Mouse (Mus musculus) heart, embryonic 11.5 days (tissue): ENCODE measurements around the gene Styx. TPM values are rescaled to one million over a fixed set of nuclear protein-coding genes. Genes with fewer than 3 reads are reported as not detected.

ENCODE experiments used
- ATAC-seq: fragments of 200-750 bp; cut with Nextera tagmentation; replicated peaks from 2 replicates; pipeline ENCODE4 v1.8.0; 2017; ENCODE audit warnings: moderate library complexity; ENCODE audit not compliant: insufficient number of reproducible peaks, low FRiP score, low TSS enrichment
- H3K27ac ChIP-seq: fragments of 300-500 bp; sonication (generic); 2 replicates; pipeline ENCODE4 v1.5.1; 2014; ENCODE audit warnings: mild to moderate bottlenecking, low read depth, low read length
- H3K27me3 ChIP-seq: fragments of 300-500 bp; sonication (generic); 2 replicates; pipeline ENCODE4 v1.6.1; 2014; ENCODE audit warnings: mild to moderate bottlenecking, low read length, mixed read lengths; ENCODE audit not compliant: control insufficient read depth, insufficient read depth
- H3K36me3 ChIP-seq: fragments of 300-500 bp; sonication (generic); 2 replicates; pipeline ENCODE4 v1.6.1; 2014; ENCODE audit warnings: mild to moderate bottlenecking, low read length, moderate library complexity, mixed read lengths; ENCODE audit not compliant: control insufficient read depth, insufficient read depth
- H3K4me1 ChIP-seq: fragments of 300-500 bp; sonication (generic); 2 replicates; pipeline ENCODE4 v1.6.1; 2014; ENCODE audit warnings: low read length; ENCODE audit not compliant: control insufficient read depth, insufficient read depth
- H3K4me2 ChIP-seq: fragments of 300-500 bp; sonication (generic); 2 replicates; pipeline ENCODE4 v1.6.1; 2014; ENCODE audit warnings: mild to moderate bottlenecking, moderate library complexity
- H3K4me3 ChIP-seq: fragments of 300-500 bp; sonication (generic); 2 replicates; pipeline ENCODE4 v1.5.1; 2014; ENCODE audit warnings: low read depth, low read length
- H3K9ac ChIP-seq: fragments of 300-500 bp; sonication (generic); 2 replicates; pipeline ENCODE4 v1.6.1; 2014; ENCODE audit warnings: mild to moderate bottlenecking, low read depth, low read length, moderate library complexity
- H3K9me3 ChIP-seq: fragments of 300-500 bp; sonication (generic); replicated peaks from 2 replicates; pipeline ENCODE4 v1.6.1; 2016; ENCODE audit warnings: low read length; ENCODE audit not compliant: control insufficient read depth
- WGBS: fragments of 180-500 bp; shearing (Covaris S2); extraction: QIAGEN DNeasy Blood & Tissue Kit; methylation state at CpG from one replicate; pipeline ENCODE4 v1.1.7; 2014; ENCODE audit not compliant: insufficient replicate concordance; 5-methylcytosine and 5-hydroxymethylcytosine counted together
- polyA plus RNA-seq: library from polyadenylated mRNA; unstranded; fragments of >200 nt; fragmentation: Nextera tagmentation; extraction: Ambion mirVana; gene quantifications from 2 replicates; pipeline ENCODE4 v1.2.1, GENCODE M21; 2014

Gene Styx
- polyA plus RNA-seq, 1 experiment from 2014 or later: 52.1 TPM

DNA sequence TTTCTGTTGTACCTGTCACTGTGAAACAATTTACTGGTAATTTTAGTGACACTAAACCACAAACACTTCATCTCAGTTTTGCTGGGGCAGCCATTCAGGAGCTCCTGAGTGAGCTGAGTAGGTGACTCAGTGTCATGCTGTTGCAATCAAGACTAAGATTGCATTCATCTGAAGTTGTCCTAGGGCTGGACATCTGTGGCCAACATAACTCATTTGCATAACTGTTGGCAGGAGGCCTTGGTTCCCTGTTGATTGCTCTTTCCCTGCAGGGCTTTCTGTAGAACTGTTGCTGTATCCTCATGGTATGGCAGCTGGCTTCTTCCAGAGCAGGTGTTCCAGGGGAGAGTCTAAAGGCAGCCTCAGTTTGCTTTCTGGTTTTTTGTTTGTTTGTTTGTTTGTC lies 25.4 kb upstream of the Styx start:
- Histone ChIP-seq H3K36me3 (no peaks in the 10 kb centered on the region), H3K4me1 (no peaks in the 10 kb centered on the region), H3K9me3 (no peaks in the 10 kb centered on the region), H3K27ac (no peak overlapping the region), H3K4me3 (no peak overlapping the region), H3K9ac (no peak overlapping the region), H3K4me2 (no peak overlapping the region), H3K27me3 (no peaks in the 10 kb centered on the region)
- no peak for ATAC-seq

DNA sequence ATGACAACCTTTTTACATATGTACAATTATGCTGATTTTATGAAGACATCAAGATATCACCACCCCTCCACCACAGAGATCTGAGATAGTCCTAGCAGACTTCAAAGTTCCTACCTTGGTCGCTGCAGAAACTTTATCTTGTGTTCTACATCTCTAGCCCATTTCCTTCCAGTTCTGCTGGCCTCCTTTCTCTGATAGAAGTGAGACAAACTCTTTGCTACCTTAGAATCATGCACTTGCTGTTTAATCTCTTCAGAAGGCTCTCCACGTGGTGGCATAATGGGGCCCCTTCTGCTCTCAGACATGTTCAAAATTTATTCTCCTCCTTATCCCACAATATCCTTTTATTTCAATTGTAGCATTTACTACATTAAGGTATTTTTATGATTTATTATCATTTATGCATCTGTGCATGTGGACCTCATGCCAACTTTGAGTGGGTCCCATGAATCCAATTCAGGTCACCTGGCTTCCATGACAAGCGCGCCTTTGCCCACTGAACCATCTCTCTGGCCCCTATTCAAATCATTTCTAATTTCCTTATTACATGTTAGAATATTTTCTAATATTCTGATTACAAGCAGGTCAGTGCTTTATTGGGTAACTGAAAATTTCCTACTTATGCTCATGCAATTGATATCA lies 22.7 kb upstream of the Styx start:
- Histone ChIP-seq H3K4me1 (no peaks in the 10 kb centered on the region), H3K27me3 (no peaks in the 10 kb centered on the region), H3K4me2 (no peak overlapping the region), H3K9ac (no peak overlapping the region), H3K9me3 (no peaks in the 10 kb centered on the region), H3K36me3 (peaks cover 5% of the 10 kb centered on the region), H3K27ac (no peak overlapping the region), H3K4me3 (no peak overlapping the region)
- ATAC-seq: no peak
- 85% methylated on average over 4 of the region's 4 CpGs for WGBS

DNA sequence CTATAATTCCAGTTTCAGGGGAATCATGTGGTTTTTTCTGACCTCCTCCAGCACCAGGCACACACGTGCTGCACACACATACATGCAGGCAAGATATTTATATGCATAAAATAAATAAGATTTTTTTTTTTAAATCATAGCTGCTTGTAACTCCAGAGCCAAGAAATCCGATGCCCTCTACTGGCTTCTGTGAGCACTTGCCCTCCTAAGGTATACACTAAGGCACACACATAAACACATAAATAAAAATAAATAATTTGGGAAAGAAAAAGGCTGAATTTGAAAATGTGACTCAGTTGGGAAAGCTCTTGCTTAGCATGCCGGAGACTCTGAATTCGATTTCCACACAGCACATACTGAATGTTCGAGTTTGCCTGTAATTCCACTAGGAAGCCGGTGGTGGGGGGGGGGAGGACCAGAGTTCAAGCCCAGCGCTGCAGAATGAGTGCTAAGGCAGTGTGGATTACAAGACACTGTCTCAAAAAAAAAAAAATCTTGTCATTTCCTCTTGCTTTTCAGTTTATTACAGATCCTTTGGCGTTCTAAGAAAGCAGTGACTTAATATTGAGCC lies 21.8 kb upstream of the Styx start:
- peak overlapping the region; percentile 60 for H3K4me2 ChIP-seq
- 13% methylated on average over 8 of the region's 8 CpGs for WGBS
- H3K27ac ChIP-seq: no peak overlapping the region

DNA sequence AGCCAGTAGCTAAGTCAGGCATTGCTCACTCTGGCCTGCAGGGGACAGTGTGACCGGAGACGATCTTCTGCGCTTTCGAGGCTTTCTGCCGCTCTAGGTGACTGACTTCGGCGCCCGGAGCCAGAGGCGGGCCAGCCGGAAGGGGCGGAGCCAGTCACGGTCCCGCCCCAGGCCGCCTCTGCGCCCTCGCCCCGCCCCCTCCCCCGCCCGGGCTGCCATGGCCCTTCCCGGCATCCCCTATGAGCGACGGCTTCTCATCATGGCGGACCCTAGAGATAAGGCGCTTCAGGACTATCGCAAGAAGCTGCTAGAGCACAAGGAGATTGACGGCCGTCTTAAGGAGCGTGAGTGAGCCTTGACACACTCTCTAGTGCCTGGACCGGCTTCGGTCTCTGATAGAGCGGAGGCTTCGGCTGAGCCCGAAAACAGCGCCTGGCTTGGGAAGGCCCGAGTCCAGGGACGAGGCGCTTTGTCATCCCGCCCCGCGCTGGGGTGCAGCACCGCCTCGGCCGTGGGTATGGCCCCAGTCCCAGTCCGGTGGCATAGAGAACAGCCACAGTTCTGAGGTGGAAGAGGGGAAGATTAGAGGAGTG lies 21.2 kb upstream of the Styx start, which contains the start of gene Psmc6:
Gene Psmc6, plus strand, starts transcription at position 200 of the 593 bp plus-strand sequence.
- WGBS: under 1% methylated on average over 40 of the region's 44 CpGs
- H3K4me3 ChIP-seq: peak within 1 kb of the TSS; percentile 96
- peak within 1 kb of the TSS; percentile 88 for H3K9ac ChIP-seq
- H3K4me1 ChIP-seq: no peaks in the 10 kb centered on the region
- no peaks in the 10 kb centered on the region for H3K27me3 ChIP-seq
- peak within 1 kb of the TSS; percentile 75 for H3K4me2 ChIP-seq
- ATAC-seq: peak; percentile 97
- H3K36me3 ChIP-seq: peaks cover 11% of the 10 kb centered on the region
- H3K9me3 ChIP-seq: no peaks in the 10 kb centered on the region
- H3K27ac ChIP-seq: peak within 1 kb of the TSS; percentile 91

More for the DNA sequence above, 21.8 kb upstream of the Styx start:
- Histone ChIP-seq H3K27me3 (no peaks in the 10 kb centered on the region), H3K4me3 (peak overlapping the region; percentile 96), H3K9ac (peak overlapping the region; percentile 88; the same call in 1 of the 2 replicates), H3K36me3 (peaks cover 11% of the 10 kb centered on the region), H3K4me1 (no peaks in the 10 kb centered on the region), H3K9me3 (no peaks in the 10 kb centered on the region)
- peak; percentile 24 for ATAC-seq

DNA sequence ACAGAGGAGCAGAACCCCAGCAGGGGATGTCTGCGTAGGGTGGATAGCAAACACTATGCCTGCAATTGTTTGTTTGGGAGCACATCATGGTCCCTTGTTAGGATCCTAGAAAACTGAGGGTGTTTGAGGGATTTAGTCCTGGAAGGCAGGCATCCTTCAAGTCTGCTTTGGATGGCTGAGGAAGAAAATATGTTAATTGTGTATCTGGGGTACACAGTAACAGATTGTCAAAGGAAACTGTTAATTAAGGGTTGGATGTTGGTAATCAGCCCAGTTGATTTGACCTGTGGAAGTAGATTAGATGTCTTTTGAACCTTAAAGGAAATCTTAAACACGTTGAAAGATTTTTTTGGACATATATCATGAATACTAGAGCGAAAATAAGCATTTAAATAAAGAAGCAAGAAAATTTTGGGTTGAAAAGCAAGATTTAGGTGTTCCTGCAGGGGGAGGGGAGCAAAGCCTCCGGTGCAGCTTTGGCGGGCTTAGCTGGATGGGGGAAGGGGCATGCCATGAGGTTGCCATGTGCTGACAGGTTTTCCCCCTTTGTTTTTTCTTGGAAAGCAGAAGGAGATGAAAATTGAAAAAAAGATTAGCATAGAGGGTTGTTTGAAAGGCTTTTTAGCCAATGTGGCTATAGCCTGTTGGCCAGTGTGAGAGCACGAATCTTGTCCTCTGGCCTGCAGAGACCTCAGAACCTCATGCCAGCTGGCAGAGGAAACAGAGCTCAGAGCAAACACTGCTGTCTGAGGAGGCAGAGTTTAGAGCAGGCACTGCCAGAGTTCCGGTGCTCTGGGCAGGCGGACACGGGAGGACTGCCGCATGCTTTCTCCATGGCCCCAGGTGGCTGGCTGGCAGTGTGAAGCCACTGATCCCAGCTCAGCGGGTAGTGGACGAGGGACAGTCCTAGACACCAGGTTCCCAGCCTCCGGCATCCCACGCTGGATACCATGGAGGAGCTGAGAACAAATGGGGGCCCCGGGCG lies 13.6 kb downstream of the Styx start:
- H3K4me1 ChIP-seq: no peaks in the 10 kb centered on the region

DNA sequence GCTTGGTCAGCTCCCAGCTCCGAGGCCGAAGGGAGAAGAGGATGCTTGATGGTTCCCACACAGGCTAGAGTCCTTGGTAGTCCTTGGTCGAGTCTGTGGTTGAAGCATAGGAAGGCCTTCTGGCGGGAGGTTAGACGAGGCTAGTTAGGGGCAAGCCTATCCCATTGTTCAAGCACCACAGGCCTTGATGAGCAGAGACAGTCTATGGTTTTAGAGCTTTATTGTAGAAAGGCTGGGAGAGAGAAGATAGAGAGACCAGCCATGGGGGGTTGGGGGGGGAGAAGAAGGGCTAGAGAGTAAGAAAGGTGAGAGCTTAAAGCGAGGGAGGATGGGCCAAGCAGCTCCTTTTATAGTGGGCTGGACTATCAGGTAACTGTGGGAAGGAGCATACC lies 14.3 kb downstream of the Styx start:
- WGBS: 84% methylated on average over 6 of the region's 6 CpGs
- no peak for ATAC-seq
- H3K36me3 ChIP-seq: peaks cover 10% of the 10 kb centered on the region
- no peaks in the 10 kb centered on the region for H3K9me3 ChIP-seq
- no peaks in the 10 kb centered on the region for H3K4me1 ChIP-seq
- H3K9ac ChIP-seq: no peak overlapping the region
- H3K4me2 ChIP-seq: no peak overlapping the region
- no peak overlapping the region for H3K27ac ChIP-seq
- no peak overlapping the region for H3K4me3 ChIP-seq
- no peaks in the 10 kb centered on the region for H3K27me3 ChIP-seq

More for the DNA sequence above, 13.6 kb downstream of the Styx start:
- H3K9ac ChIP-seq: no peak overlapping the region
- no peak for ATAC-seq
- 77% methylated on average over 16 of the region's 16 CpGs for WGBS
- no peaks in the 10 kb centered on the region for H3K9me3 ChIP-seq
- H3K27me3 ChIP-seq: no peaks in the 10 kb centered on the region
- H3K4me3 ChIP-seq: no peak overlapping the region
- peaks cover 4% of the 10 kb centered on the region for H3K36me3 ChIP-seq
- H3K27ac ChIP-seq: no peak overlapping the region
- no peak overlapping the region for H3K4me2 ChIP-seq

DNA sequence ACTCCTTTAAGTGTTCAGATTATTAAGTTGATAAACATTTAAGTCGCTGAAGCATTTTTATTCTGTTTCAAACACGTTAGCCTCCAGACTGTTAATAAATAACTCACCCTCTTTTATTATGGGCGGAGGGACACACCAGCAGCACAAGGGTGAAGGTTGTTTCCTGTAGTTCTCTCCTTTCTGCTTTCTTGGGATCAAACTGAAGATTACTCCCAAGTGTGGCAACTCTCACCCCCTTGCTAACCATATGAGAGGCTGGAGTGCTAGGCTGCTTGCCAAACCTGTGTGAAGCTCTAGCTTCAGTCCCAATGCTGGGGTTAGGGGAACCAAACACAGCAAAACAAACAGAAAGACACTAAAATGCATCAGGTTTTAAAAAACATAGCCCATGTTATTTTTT lies 27.9 kb downstream of the Styx start:
- H3K9me3 ChIP-seq: no peaks in the 10 kb centered on the region
- no peaks in the 10 kb centered on the region for H3K4me1 ChIP-seq
- no peak overlapping the region for H3K27ac ChIP-seq
- no peak overlapping the region for H3K4me2 ChIP-seq
- H3K27me3 ChIP-seq: no peaks in the 10 kb centered on the region
- 82% methylated on average over 3 of the region's 3 CpGs for WGBS
- H3K9ac ChIP-seq: no peak overlapping the region
- no peak for ATAC-seq
- no peak overlapping the region for H3K4me3 ChIP-seq
- peaks cover 7% of the 10 kb centered on the region; the same call in 1 of the 2 replicates for H3K36me3 ChIP-seq

DNA sequence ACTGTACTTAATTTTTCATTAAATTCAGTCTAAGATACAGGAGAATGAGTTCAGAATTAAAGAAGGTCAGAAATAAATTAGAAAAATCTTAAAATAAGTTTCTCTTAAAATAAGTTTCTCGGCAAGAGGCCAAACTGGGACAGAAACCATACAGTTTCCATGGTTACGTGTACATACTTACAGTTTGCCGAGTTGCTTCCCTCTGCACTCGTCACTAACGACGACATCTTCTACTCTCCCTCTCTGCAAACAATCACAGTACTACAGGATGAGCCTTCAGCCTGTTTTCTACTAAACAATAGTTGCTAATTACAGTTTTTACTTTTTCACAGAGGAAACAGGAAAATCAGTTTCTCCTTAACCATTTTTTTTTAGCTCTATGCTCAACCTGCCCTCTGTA lies 29.9 kb downstream of the Styx start:
- no peak for ATAC-seq
- H3K9me3 ChIP-seq: no peaks in the 10 kb centered on the region
- no peaks in the 10 kb centered on the region for H3K27me3 ChIP-seq
- no peaks in the 10 kb centered on the region for H3K4me1 ChIP-seq
- WGBS: 83% methylated on average over 6 of the region's 6 CpGs
- peaks cover 7% of the 10 kb centered on the region; the same call in 1 of the 2 replicates for H3K36me3 ChIP-seq
- no peak overlapping the region for H3K27ac ChIP-seq
- no peak overlapping the region for H3K4me3 ChIP-seq
- H3K9ac ChIP-seq: no peak overlapping the region
- no peak overlapping the region for H3K4me2 ChIP-seq
